Mouse (Mus musculus): ENCODE data around the gene Acad8. TPM values are rescaled to one million over a fixed set of nuclear protein-coding genes. Genes with fewer than 3 reads are reported as not detected.

The Acad8 gene
- 13.9 and 19.7 TPM in 2 replicates for total RNA-seq (2014; rRNA removed)
- 20.7 and 22.3 TPM in 2 replicates for polyA plus RNA-seq (2015; fragmentation: Nextera tagmentation; extraction: Ambion mirVana)

DNA sequence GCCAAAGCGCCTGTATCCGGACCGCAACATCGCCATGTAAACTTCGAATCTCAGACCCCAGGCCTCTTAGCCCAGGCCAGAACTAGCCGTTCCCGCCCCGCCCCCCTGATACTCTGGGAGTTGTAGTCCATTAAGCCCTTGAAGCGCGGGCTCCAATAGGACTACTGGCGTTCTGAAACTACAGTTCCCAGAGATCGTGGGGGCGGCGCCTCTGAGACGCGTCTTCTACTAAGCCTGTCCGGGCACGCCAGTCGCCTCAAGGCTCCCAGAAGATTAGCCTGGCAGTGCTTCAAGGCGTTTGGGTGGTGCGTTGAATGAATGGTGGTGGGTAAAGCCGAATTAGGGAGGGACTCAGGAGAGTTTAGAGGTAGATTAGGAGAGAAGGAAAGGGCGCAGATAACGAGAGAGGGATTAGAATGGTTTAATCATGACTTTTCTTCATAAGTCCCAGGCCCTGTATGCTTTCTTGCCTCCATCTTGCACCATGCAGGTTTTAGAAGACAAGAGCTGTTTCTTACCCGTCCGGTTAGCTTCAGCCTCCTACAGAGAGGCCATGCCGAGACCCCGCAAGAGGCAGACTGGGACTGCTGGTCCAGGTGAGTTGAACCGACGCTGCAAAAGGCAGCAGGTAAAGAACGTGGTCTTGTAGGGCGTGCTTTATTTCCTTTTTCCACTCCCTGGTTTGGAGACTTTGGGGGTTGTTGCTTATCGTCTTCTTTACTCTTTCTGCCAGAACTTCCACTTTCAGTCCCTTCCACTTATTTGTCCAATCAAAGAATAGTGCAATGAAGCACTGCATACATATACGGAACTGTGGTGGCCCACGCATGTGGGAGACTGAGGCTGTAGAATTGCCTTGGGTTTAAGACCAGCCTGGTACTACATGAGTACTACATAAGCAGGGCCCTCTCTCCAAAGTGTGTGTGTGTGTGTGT lies at the start of gene Acad8, which contains the start of gene Thyn1:
TSS of gene Acad8 (minus strand) at position 106 of the 935 bp plus-strand sequence.
TSS of gene Thyn1 (plus strand) at position 250 of the 935 bp plus-strand sequence.
- 0 out of 2 replicates have a peak, but pooled peaks have one; percentile 1 for TF ChIP-seq CTCF (IDR thresholded peaks at IDR 0.05)
- peak within 1 kb of the TSS; percentile 83 for H3K4me2 ChIP-seq (ENCODE audit: low read depth, low read length, poor library complexity, severe bottlenecking)
- ATAC-seq (ENCODE audit: low FRiP score) (peak; percentile 99), DNase-seq (ENCODE audit: low spot score) (peak; percentile 99)
- peak within 1 kb of the TSS; percentile 72 for H3K9ac ChIP-seq (replicated peaks; ENCODE audit: low read length, poor library complexity, severe bottlenecking)
- peak within 1 kb of the TSS; percentile 70 for H3K4me3 ChIP-seq (ENCODE audit: low read depth, low read length)
- H3K9me3 ChIP-seq (ENCODE audit: low read length), result no peaks in the 10 kb centered on the region
- under 1% methylated on average over 35 of the region's 35 CpGs for WGBS
- H3K27me3 ChIP-seq (ENCODE audit: insufficient read depth, low read length), result no peaks in the 10 kb centered on the region
- peaks cover 5% of the 10 kb centered on the region; the same call in 1 of the 2 replicates for H3K4me1 ChIP-seq (ENCODE audit: insufficient read depth, low read length)
- peak within 1 kb of the TSS; percentile 69 for H3K27ac ChIP-seq (ENCODE audit: low read depth, low read length)
- peaks cover 9% of the 10 kb centered on the region; the same call in 1 of the 2 replicates for H3K36me3 ChIP-seq (ENCODE audit: insufficient read depth, low read length)

DNA sequence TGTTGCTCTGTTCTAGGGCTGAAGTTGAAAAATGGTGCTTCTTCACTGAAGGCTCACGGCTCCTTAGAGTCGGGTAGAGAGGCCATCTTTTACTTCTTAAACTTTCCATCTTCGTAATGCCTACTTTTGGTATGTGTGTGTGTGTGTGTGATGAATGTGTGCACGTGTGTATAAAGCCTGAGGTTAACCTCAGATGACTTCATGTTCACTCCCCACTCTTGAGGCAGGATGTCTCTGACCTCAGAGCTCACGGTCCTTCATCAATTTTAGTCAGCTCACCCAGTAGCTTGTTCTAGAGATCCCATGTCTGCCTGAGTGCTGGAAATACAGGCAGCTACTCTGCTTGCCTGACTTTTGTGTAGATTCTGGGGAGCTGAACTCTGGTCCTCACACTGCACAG lies 44.5 kb upstream of the Acad8 start:
- TF ChIP-seq CTCF (IDR thresholded peaks at IDR 0.05), result no peak
- Histone ChIP-seq H3K27ac (ENCODE audit: low read depth, low read length) (no peak overlapping the region), H3K9ac (replicated peaks; ENCODE audit: low read length, poor library complexity, severe bottlenecking) (no peak overlapping the region), H3K27me3 (ENCODE audit: insufficient read depth, low read length) (no peaks in the 10 kb centered on the region), H3K4me1 (ENCODE audit: insufficient read depth, low read length) (no peaks in the 10 kb centered on the region), H3K4me3 (ENCODE audit: low read depth, low read length) (no peak overlapping the region), H3K9me3 (ENCODE audit: low read length) (no peaks in the 10 kb centered on the region), H3K4me2 (ENCODE audit: low read depth, low read length, poor library complexity, severe bottlenecking) (no peak overlapping the region), H3K36me3 (ENCODE audit: insufficient read depth, low read length) (peaks cover 55% of the 10 kb centered on the region; the same call in 1 of the 2 replicates)
- DNase-seq (ENCODE audit: low spot score) (no peak), ATAC-seq (ENCODE audit: low FRiP score) (no peak)
- WGBS, result 98% methylated on average over 5 of the region's 5 CpGs

GRCm38 (mm10) chr9:27030763-27031100 lies 31.4 kb upstream of the Acad8 start:
- WGBS, result under 1% methylated on average over 17 of the region's 17 CpGs
- peaks cover 16% of the 10 kb centered on the region; the same call in 1 of the 2 replicates for H3K4me1 ChIP-seq (ENCODE audit: insufficient read depth, low read length)
- H3K27ac ChIP-seq (ENCODE audit: low read depth, low read length), result no peak overlapping the region
- no peak for TF ChIP-seq CTCF (IDR thresholded peaks at IDR 0.05)
- no peak for DNase-seq (ENCODE audit: low spot score)
- H3K4me2 ChIP-seq (ENCODE audit: low read depth, low read length, poor library complexity, severe bottlenecking), result peak overlapping the region; percentile 80
- no peaks in the 10 kb centered on the region for H3K36me3 ChIP-seq (ENCODE audit: insufficient read depth, low read length)
- ATAC-seq (ENCODE audit: low FRiP score), result peak; percentile 20; the same call in 1 of the 2 replicates
- H3K9me3 ChIP-seq (ENCODE audit: low read length), result no peaks in the 10 kb centered on the region
- H3K4me3 ChIP-seq (ENCODE audit: low read depth, low read length), result peak overlapping the region; percentile 89
- no peaks in the 10 kb centered on the region for H3K27me3 ChIP-seq (ENCODE audit: insufficient read depth, low read length)
- H3K9ac ChIP-seq (replicated peaks; ENCODE audit: low read length, poor library complexity, severe bottlenecking), result peak overlapping the region; percentile 70

DNA sequence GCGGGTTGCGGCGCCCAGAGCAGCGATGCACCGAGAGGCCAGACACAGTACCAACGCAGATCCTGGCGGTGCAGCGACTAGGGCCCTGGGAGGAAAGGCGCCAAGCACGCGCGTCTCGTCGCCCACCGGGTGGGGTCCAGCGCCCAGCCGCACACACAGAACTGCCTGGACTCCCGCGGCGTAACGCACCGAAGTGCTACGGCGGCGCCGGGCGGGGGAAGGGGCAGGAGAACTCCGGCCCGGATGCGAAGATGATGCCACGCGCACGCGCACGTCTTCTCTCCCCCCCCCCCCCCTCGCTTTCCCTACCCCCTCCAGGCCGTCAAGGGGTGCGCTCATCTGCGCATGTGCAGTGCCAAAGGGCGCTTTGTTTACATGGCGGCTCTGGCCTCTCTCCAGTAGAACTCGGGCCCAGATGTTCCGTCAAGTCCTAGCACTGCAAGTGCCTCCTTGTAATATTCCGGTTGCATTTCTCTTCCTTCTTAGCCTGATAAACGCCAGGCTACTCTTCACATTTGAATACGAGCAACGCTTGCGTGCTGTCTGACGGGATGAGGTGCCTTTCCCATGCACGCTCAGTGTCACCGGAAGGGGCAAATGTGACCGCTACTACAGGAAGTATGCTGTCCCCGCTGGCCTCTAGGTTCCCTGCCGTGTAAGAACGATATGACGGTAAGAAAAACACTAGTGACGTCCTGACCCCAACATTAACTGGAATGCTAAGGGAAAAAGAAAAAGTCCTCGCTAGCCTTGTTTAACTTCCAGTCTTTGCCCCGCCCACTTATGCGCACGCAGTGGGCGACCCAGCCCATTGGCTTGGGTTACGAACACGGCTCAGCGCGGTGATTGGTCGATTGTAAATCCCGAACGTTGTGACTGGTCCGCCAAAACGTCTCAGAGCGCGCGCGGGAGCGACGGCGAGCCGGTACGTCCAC lies 30.7 kb upstream of the Acad8 start, which contains the start of the genes Vps26b and Ncapd3:
TSS of gene Vps26b (minus strand) at position 238 of the 935 bp plus-strand sequence.
TSS of gene Ncapd3 (plus strand) at position 348 of the 935 bp plus-strand sequence.
- WGBS, result under 1% methylated on average over 58 of the region's 80 CpGs
- Histone ChIP-seq H3K27ac (ENCODE audit: low read depth, low read length) (peak within 1 kb of the TSS; percentile 89), H3K4me2 (ENCODE audit: low read depth, low read length, poor library complexity, severe bottlenecking) (peak within 1 kb of the TSS; percentile 80), H3K4me1 (ENCODE audit: insufficient read depth, low read length) (peaks cover 16% of the 10 kb centered on the region; the same call in 1 of the 2 replicates), H3K9ac (replicated peaks; ENCODE audit: low read length, poor library complexity, severe bottlenecking) (peak within 1 kb of the TSS; percentile 95), H3K9me3 (ENCODE audit: low read length) (no peaks in the 10 kb centered on the region), H3K4me3 (ENCODE audit: low read depth, low read length) (peak within 1 kb of the TSS; percentile 89), H3K36me3 (ENCODE audit: insufficient read depth, low read length) (no peaks in the 10 kb centered on the region), H3K27me3 (ENCODE audit: insufficient read depth, low read length) (no peaks in the 10 kb centered on the region)
- TF ChIP-seq CTCF (IDR thresholded peaks at IDR 0.05), result peak; percentile 45
- ATAC-seq (ENCODE audit: low FRiP score) (peak; percentile 95), DNase-seq (ENCODE audit: low spot score) (peak; percentile 98)

GRCm38 (mm10) chr9:27029022-27029827 lies 29.9 kb upstream of the Acad8 start:
- Histone ChIP-seq H3K27ac (ENCODE audit: low read depth, low read length) (peak overlapping the region; percentile 89), H3K4me1 (ENCODE audit: insufficient read depth, low read length) (peaks cover 16% of the 10 kb centered on the region; the same call in 1 of the 2 replicates), H3K36me3 (ENCODE audit: insufficient read depth, low read length) (no peaks in the 10 kb centered on the region), H3K9ac (replicated peaks; ENCODE audit: low read length, poor library complexity, severe bottlenecking) (peak overlapping the region; percentile 95), H3K4me3 (ENCODE audit: low read depth, low read length) (peak overlapping the region; percentile 89), H3K4me2 (ENCODE audit: low read depth, low read length, poor library complexity, severe bottlenecking) (peak overlapping the region; percentile 76), H3K27me3 (ENCODE audit: insufficient read depth, low read length) (no peaks in the 10 kb centered on the region), H3K9me3 (ENCODE audit: low read length) (no peaks in the 10 kb centered on the region)
- ATAC-seq (ENCODE audit: low FRiP score) (peak; percentile 36), DNase-seq (ENCODE audit: low spot score) (peak; percentile 65)
- peak; percentile 60 for TF ChIP-seq CTCF (IDR thresholded peaks at IDR 0.05)
- under 1% methylated on average over 52 of the region's 52 CpGs for WGBS

All from midbrain, postnatal 0 days (tissue).